11 mouse cellular contexts compared by ENCODE assay signal in genomic region chr2:38647201-38647606, GRCm38 (mm10). TPM values are rescaled to one million over a fixed set of nuclear protein-coding genes. Genes with fewer than 3 reads are reported as not detected.
DNase-seq lines count a peak whose midpoint lies in the region; ATAC-seq lines count a peak whose summit lies in the region.
"Had no signal": no experiment of that assay in that cellular context is flagged by ENCODE, and none has a peak within 500 bp of the region (broad histone marks: within the 10 kb centered on the region; RNA-seq: fewer than 3 reads in every experiment).

No protein-coding gene starts in this region.

- peaks cover 25% of the 10 kb centered on the region for H3K4me1 ChIP-seq in hindbrain, embryonic 15.5 days (replicated peaks)
- H3K4me1 ChIP-seq in midbrain, embryonic 16.5 days (ENCODE audit: control insufficient read depth, insufficient read depth, low read length), result peaks cover 24% of the 10 kb centered on the region

- DNase-seq in heart, adult 11 months, result peak; percentile 82
- no peak for DNase-seq in heart, postnatal 36 days
- DNase-seq in cerebellum, adult 18-20 months, result peak; percentile 45 to 49
- no peak for DNase-seq in kidney, postnatal 14 days
- DNase-seq in urinary bladder, adult 18-20 months (ENCODE audit: low spot score in 2 of 2), result no peak
- no peak for DNase-seq in embryo, embryonic 11 days
- DNase-seq: B cell, adult 2 months had no signal

- peak; percentile 71 for ATAC-seq in hindbrain, embryonic 15.5 days (ENCODE audit: low FRiP score, low read depth)
- peak; percentile 78 for ATAC-seq in midbrain, embryonic 16.5 days

- no peak overlapping the region for H3K9ac ChIP-seq in hindbrain, embryonic 15.5 days
- no peak overlapping the region for H3K9ac ChIP-seq in midbrain, embryonic 16.5 days (ENCODE audit: low read depth, low read length)
- H3K9ac ChIP-seq: heart, embryonic 15.5 days; limb, embryonic 12.5 days had no signal

- H3K9me3 ChIP-seq in hindbrain, embryonic 15.5 days, result no peaks in the 10 kb centered on the region
- H3K9me3 ChIP-seq in midbrain, embryonic 16.5 days (replicated peaks; ENCODE audit: control insufficient read depth, low read length, poor library complexity, severe bottlenecking), result no peaks in the 10 kb centered on the region
- H3K9me3 ChIP-seq: heart, embryonic 15.5 days; limb, embryonic 12.5 days had no signal

- intact Hi-C loops in heart, postnatal 36 days (cut with DNase I), result loop anchor here (5.0 to 10.0 kb wide), 3 partner anchors 90 to 578 kb away; partner anchors contain the start of genes Arpc5l, Ppp6c and Rpl35

- H3K27me3 ChIP-seq in hindbrain, embryonic 15.5 days, result no peaks in the 10 kb centered on the region
- no peaks in the 10 kb centered on the region for H3K27me3 ChIP-seq in midbrain, embryonic 16.5 days (ENCODE audit: control insufficient read depth, insufficient read depth, low read depth, low read length)
- H3K27me3 ChIP-seq: heart, embryonic 15.5 days; limb, embryonic 12.5 days had no signal

- peak overlapping the region; percentile 7; the same call in 1 of the 2 replicates for H3K4me2 ChIP-seq in hindbrain, embryonic 15.5 days
- H3K4me2 ChIP-seq in midbrain, embryonic 16.5 days (ENCODE audit: low read length), result peak overlapping the region; percentile 28
- H3K4me2 ChIP-seq: heart, embryonic 15.5 days; limb, embryonic 12.5 days had no signal

- peak overlapping the region; percentile 71 for H3K27ac ChIP-seq in hindbrain, embryonic 15.5 days (replicated peaks)
- H3K27ac ChIP-seq in midbrain, embryonic 16.5 days (ENCODE audit: low read length), result peak overlapping the region; percentile 77
- H3K27ac ChIP-seq: heart, embryonic 15.5 days; limb, embryonic 12.5 days had no signal

- H3K4me3 ChIP-seq in hindbrain, embryonic 15.5 days, result no peak overlapping the region
- H3K4me3 ChIP-seq in midbrain, embryonic 16.5 days (ENCODE audit: low read depth, low read length), result no peak overlapping the region
- H3K4me3 ChIP-seq: heart, embryonic 15.5 days; limb, embryonic 12.5 days had no signal

- no peaks in the 10 kb centered on the region for H3K36me3 ChIP-seq in hindbrain, embryonic 15.5 days
- H3K36me3 ChIP-seq in midbrain, embryonic 16.5 days (ENCODE audit: control insufficient read depth, insufficient read depth, low read length), result no peaks in the 10 kb centered on the region
- H3K36me3 ChIP-seq: heart, embryonic 15.5 days had no signal

- WGBS in hindbrain, embryonic 15.5 days, result 50% methylated on average over 8 of the region's 8 CpGs
- WGBS in midbrain, embryonic 16.5 days, result 49% methylated on average over 8 of the region's 8 CpGs

RNA-seq across cellular contexts. Expression of gene Psmb7, which starts 3.3 kb away (rescaled TPM):
- 100 to 1,000 TPM; 262 to 263 TPM for total RNA-seq in heart, postnatal 36 days (2021)
- 269 and 274 TPM in 2 replicates for polyA plus RNA-seq in hindbrain, embryonic 15.5 days (2015; fragmentation: Nextera tagmentation; extraction: Ambion mirVana)
- 260 and 275 TPM in 2 replicates for polyA plus RNA-seq in midbrain, embryonic 16.5 days (2015; fragmentation: Nextera tagmentation; extraction: Ambion mirVana)

Comparison
In these comparisons a context has a peak if more than half of its experiments do, and no peak if none do; other contexts are left out.
1. DNase-seq: peak in heart, adult 11 months (single experiment) and cerebellum, adult 18-20 months (2 of 2); none in heart, postnatal 36 days (0 of 2), kidney, postnatal 14 days (single experiment), urinary bladder, adult 18-20 months (0 of 2) and embryo, embryonic 11 days (single experiment).